Mouse (Mus musculus) forebrain, embryonic 16.5 days (tissue): Measurements from ENCODE around the gene Nme6. TPM values are rescaled to one million over a fixed set of nuclear protein-coding genes. Genes with fewer than 3 reads are reported as not detected.

Experiments
- ATAC-seq: fragments of 200-750 bp; cut with Nextera tagmentation; 2 replicates; pipeline ENCODE4 v1.8.0; 2017; ENCODE audit warnings: mild to moderate bottlenecking, moderate library complexity
- H3K27ac ChIP-seq: fragments of 300-500 bp; sonication (generic); 2 replicates; pipeline ENCODE4 v1.5.1; 2014; ENCODE audit warnings: low read length, control low read depth
- H3K27me3 ChIP-seq: fragments of 300-500 bp; sonication (generic); replicated peaks from 2 replicates; pipeline ENCODE4 v1.6.1; 2014; ENCODE audit warnings: low read length; ENCODE audit not compliant: control insufficient read depth, insufficient read depth
- H3K36me3 ChIP-seq: fragments of 300-500 bp; sonication (generic); 2 replicates; pipeline ENCODE4 v1.6.1; 2014; ENCODE audit not compliant: control insufficient read depth, insufficient read depth
- H3K4me1 ChIP-seq: fragments of 300-500 bp; sonication (generic); replicated peaks from 2 replicates; pipeline ENCODE4 v1.6.1; 2014; ENCODE audit warnings: low read length; ENCODE audit not compliant: control insufficient read depth, insufficient read depth
- H3K4me2 ChIP-seq: fragments of 300-500 bp; sonication (generic); 2 replicates; pipeline ENCODE4 v1.6.1; 2014; ENCODE audit warnings: mild to moderate bottlenecking, low read length, control low read depth
- H3K4me3 ChIP-seq: fragments of 300-500 bp; sonication (generic); replicated peaks from 2 replicates; pipeline ENCODE4 v1.5.1; 2014; ENCODE audit warnings: mild to moderate bottlenecking, low read length, control low read depth
- H3K9ac ChIP-seq: fragments of 300-500 bp; sonication (generic); replicated peaks from 2 replicates; pipeline ENCODE4 v1.6.1; 2014; ENCODE audit warnings: low read depth, low read length, control low read depth
- H3K9me3 ChIP-seq: fragments of 300-500 bp; sonication (generic); 2 replicates; pipeline ENCODE4 v1.6.1; 2016; ENCODE audit warnings: low read length; ENCODE audit not compliant: control insufficient read depth
- WGBS: fragments of 180-500 bp; shearing (Covaris S2); extraction: QIAGEN DNeasy Blood & Tissue Kit; methylation state at CpG from one replicate; pipeline ENCODE4 v1.1.7; 2014; 5-methylcytosine and 5-hydroxymethylcytosine counted together
- polyA plus RNA-seq: library from polyadenylated mRNA; unstranded; fragments of >200 nt; fragmentation: Nextera tagmentation; extraction: Ambion mirVana; gene quantifications from 2 replicates; pipeline ENCODE4 v1.2.1, GENCODE M21; 2015

The Nme6 gene
- polyA plus RNA-seq, 1 experiment from 2014 or later: 68.4 TPM

GRCm38 (mm10) chr9:109811980-109812379 is 20.6 kb upstream of the Nme6 start, which contains the start of gene Spink8:
Gene Spink8, plus strand, starts transcription at chr9:109812280.
- 53% methylated on average over 1 of the region's 1 CpGs for WGBS
- no peak within 1 kb of the TSS for H3K4me3 ChIP-seq
- no peak within 1 kb of the TSS for H3K9ac ChIP-seq
- H3K4me2 ChIP-seq: no peak within 1 kb of the TSS
- H3K27me3 ChIP-seq: no peaks in the 10 kb centered on the region
- H3K27ac ChIP-seq: no peak within 1 kb of the TSS
- no peaks in the 10 kb centered on the region for H3K4me1 ChIP-seq
- ATAC-seq: no peak
- no peaks in the 10 kb centered on the region for H3K36me3 ChIP-seq
- no peaks in the 10 kb centered on the region for H3K9me3 ChIP-seq

DNA sequence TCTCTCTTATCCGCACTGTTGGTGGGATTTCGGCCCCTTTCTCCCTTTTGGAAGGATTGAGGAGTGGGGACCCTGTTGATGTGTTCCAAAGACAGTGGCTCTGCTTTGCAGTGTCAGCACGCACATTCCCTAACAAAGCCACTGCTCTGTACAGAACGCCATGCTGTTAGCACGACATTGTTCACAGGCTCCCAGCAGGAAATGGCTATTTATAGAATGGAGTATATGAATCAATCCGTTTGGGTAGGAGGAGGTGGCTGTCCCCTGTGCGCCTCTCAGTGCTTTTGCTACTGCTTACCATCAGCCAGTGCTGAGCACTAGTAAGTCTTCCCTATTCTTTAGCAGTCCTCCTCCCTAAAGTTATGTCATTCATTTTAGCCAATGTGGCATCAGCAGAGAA is 19.1 kb upstream of the Nme6 start:
- Histone ChIP-seq H3K27me3 (no peaks in the 10 kb centered on the region), H3K4me3 (no peak overlapping the region), H3K4me1 (no peaks in the 10 kb centered on the region), H3K9ac (no peak overlapping the region), H3K27ac (no peak overlapping the region), H3K4me2 (no peak overlapping the region), H3K9me3 (no peaks in the 10 kb centered on the region), H3K36me3 (no peaks in the 10 kb centered on the region)
- peak; percentile 61; the same call in 1 of the 2 replicates for ATAC-seq
- 38% methylated on average over 7 of the region's 7 CpGs for WGBS

- 64% methylated on average over 6 of the region's 6 CpGs for WGBS
- Histone ChIP-seq H3K4me2 (no peak overlapping the region), H3K9ac (no peak overlapping the region), H3K36me3 (no peaks in the 10 kb centered on the region), H3K27me3 (no peaks in the 10 kb centered on the region), H3K4me3 (no peak overlapping the region), H3K9me3 (no peaks in the 10 kb centered on the region), H3K4me1 (no peaks in the 10 kb centered on the region), H3K27ac (no peak overlapping the region)
- ATAC-seq: no peak
Observed at GRCm38 (mm10) chr9:109816341-109816740, 16.2 kb upstream of the Nme6 start.

DNA sequence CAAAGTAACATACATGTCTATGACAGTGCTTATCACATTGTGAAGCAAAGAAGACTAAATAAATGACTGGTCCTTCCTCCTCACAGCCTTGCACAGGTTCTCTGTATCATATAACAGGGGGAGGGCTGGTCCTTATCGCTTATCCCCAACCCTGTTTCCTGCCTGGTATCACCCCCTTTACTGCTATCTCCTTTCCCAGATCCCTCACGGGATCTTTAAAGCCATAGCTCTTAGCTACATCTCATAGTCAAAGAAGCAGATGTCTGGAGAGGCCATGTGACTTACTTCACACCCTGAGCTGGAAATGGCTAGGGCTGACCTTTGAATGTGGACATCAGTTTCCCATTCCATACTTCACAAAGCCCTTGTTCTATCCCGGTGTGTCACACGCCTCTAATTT is 6.8 kb upstream of the Nme6 start:
- no peaks in the 10 kb centered on the region for H3K9me3 ChIP-seq
- H3K9ac ChIP-seq: no peak overlapping the region
- 75% methylated on average over 4 of the region's 4 CpGs for WGBS
- no peak overlapping the region for H3K4me2 ChIP-seq
- H3K36me3 ChIP-seq: no peaks in the 10 kb centered on the region
- H3K27me3 ChIP-seq: no peaks in the 10 kb centered on the region
- no peaks in the 10 kb centered on the region for H3K4me1 ChIP-seq
- H3K27ac ChIP-seq: no peak overlapping the region
- ATAC-seq: no peak
- no peak overlapping the region for H3K4me3 ChIP-seq

DNA sequence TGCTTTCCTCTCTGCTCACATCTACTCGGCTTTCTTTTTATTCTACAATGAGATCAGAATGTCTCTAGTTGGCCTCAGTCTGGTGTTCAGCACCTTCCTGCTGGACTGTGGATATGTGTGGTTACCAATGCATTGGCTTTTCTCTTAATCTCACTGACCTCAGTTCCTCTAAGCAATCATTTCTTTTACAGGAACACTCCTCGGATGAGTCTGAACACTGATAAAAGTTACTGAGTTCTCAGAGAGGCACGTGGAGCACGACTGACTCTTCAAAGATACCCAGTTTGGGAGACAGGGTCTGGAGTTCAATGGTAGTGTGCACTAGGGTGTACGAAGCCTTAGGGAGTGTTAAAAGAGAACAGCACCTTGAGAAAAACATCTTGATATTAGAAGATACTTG is 6.4 kb upstream of the Nme6 start:
- Histone ChIP-seq H3K4me3 (no peak overlapping the region), H3K27me3 (no peaks in the 10 kb centered on the region), H3K9ac (no peak overlapping the region), H3K4me1 (no peaks in the 10 kb centered on the region), H3K9me3 (no peaks in the 10 kb centered on the region), H3K4me2 (no peak overlapping the region), H3K36me3 (no peaks in the 10 kb centered on the region), H3K27ac (no peak overlapping the region)
- no peak for ATAC-seq
- 77% methylated on average over 5 of the region's 5 CpGs for WGBS

- H3K4me3 ChIP-seq: peak overlapping the region; percentile 93
- H3K27ac ChIP-seq: no peak overlapping the region; the same call in 1 of the 2 replicates
- no peaks in the 10 kb centered on the region for H3K9me3 ChIP-seq
- 8% methylated on average over 6 of the region's 6 CpGs for WGBS
- ATAC-seq: peak; percentile 51
- no peaks in the 10 kb centered on the region for H3K27me3 ChIP-seq
- peak overlapping the region; percentile 80 for H3K9ac ChIP-seq
- no peaks in the 10 kb centered on the region for H3K36me3 ChIP-seq
- H3K4me1 ChIP-seq: peaks cover 11% of the 10 kb centered on the region
- peak overlapping the region; percentile 99 for H3K4me2 ChIP-seq
Observed at GRCm38 (mm10) chr9:109833088-109833412, 501 bp downstream of the Nme6 start.

- ATAC-seq: no peak
- Histone ChIP-seq H3K9ac (no peak within 1 kb of the TSS), H3K9me3 (no peaks in the 10 kb centered on the region), H3K4me1 (no peaks in the 10 kb centered on the region), H3K27ac (no peak within 1 kb of the TSS), H3K4me2 (no peak within 1 kb of the TSS), H3K36me3 (0 out of 2 replicates have a peak, but pooled peaks cover 3% of the 10 kb centered on the region), H3K27me3 (no peaks in the 10 kb centered on the region), H3K4me3 (no peak within 1 kb of the TSS)
- 66% methylated on average over 6 of the region's 6 CpGs for WGBS
Observed at GRCm38 (mm10) chr9:109849312-109849758, 16.8 kb downstream of the Nme6 start, which contains the start of gene Camp. Gene Camp, minus strand, starts transcription at chr9:109849617.

GRCm38 (mm10) chr9:109850099-109850498 is 17.6 kb downstream of the Nme6 start:
- Histone ChIP-seq H3K36me3 (no peaks in the 10 kb centered on the region), H3K4me3 (no peak overlapping the region), H3K4me1 (no peaks in the 10 kb centered on the region), H3K27me3 (no peaks in the 10 kb centered on the region), H3K9ac (no peak overlapping the region), H3K27ac (no peak overlapping the region), H3K9me3 (no peaks in the 10 kb centered on the region), H3K4me2 (no peak overlapping the region)
- ATAC-seq: no peak
- 90% methylated on average over 5 of the region's 5 CpGs for WGBS

DNA sequence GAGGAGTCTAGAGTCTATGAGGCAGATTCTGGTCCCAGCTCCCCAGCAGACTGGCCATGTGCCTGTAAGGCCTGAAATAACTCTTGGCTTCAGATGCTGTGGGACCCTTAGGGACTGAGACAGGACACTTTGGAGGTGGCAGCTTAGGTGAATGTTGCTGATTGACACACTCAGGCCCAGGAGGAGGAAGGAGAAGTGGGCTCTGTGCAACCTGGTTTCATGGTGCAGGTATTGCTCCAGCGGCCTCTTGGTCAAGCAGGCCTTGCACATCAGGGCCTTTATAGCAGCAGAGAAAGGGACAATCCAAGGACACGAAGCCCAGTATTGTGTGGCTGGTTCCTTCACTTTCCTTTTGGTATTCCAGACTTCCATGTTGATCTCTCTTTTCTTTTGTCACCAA is 21.8 kb downstream of the Nme6 start:
- Histone ChIP-seq H3K4me3 (no peak overlapping the region), H3K9me3 (no peaks in the 10 kb centered on the region), H3K27me3 (no peaks in the 10 kb centered on the region), H3K4me2 (no peak overlapping the region), H3K27ac (no peak overlapping the region), H3K4me1 (no peaks in the 10 kb centered on the region), H3K9ac (no peak overlapping the region), H3K36me3 (no peaks in the 10 kb centered on the region)
- no peak for ATAC-seq
- WGBS: 81% methylated on average over 2 of the region's 2 CpGs

GRCm38 (mm10) chr9:109855947-109856346 is 23.4 kb downstream of the Nme6 start:
- Histone ChIP-seq H3K9ac (no peak overlapping the region), H3K27ac (no peak overlapping the region), H3K4me3 (no peak overlapping the region), H3K9me3 (no peaks in the 10 kb centered on the region), H3K4me2 (no peak overlapping the region), H3K4me1 (no peaks in the 10 kb centered on the region), H3K36me3 (no peaks in the 10 kb centered on the region), H3K27me3 (no peaks in the 10 kb centered on the region)
- no peak for ATAC-seq
- 80% methylated on average over 6 of the region's 6 CpGs for WGBS
